Mouse (Mus musculus) thymus, postnatal 14 days (tissue): ENCODE results near the gene Cyp2d34.

Experiments
- DNase-seq: peaks from one replicate; pipeline ENCODE4 v3.0.0; 2021

Gene Cyp2d34

GRCm38 (mm10) chr15:82620531-82621202, at the start of gene Cyp2d34:
TSS of gene Cyp2d34 (minus strand) at chr15:82620946.
- DNase-seq: no peak

- DNase-seq: no peak
Measured at GRCm38 (mm10) chr15:82656346-82656745, 35.6 kb upstream of the Cyp2d34 start.

- DNase-seq: no peak
Measured at GRCm38 (mm10) chr15:82644371-82644770, 23.6 kb upstream of the Cyp2d34 start.

GRCm38 (mm10) chr15:82643771-82644170, 23.0 kb upstream of the Cyp2d34 start:
- DNase-seq: no peak

- no peak for DNase-seq
Measured at GRCm38 (mm10) chr15:82642771-82643170, 22.0 kb upstream of the Cyp2d34 start.

- DNase-seq: no peak
Measured at GRCm38 (mm10) chr15:82641921-82642320, 21.2 kb upstream of the Cyp2d34 start.

- DNase-seq: no peak
Measured at GRCm38 (mm10) chr15:82641390-82641789, 20.6 kb upstream of the Cyp2d34 start.

- DNase-seq: no peak
Measured at GRCm38 (mm10) chr15:82640201-82640600, 19.5 kb upstream of the Cyp2d34 start.

GRCm38 (mm10) chr15:82637130-82638075, 16.7 kb upstream of the Cyp2d34 start:
- DNase-seq: no peak

- DNase-seq: no peak
Measured at GRCm38 (mm10) chr15:82634976-82635375, 14.2 kb upstream of the Cyp2d34 start.

GRCm38 (mm10) chr15:82621993-82622392, 1.2 kb upstream of the Cyp2d34 start:
- no peak for DNase-seq

- DNase-seq: no peak
Measured at GRCm38 (mm10) chr15:82618362-82619020, 2.3 kb downstream of the Cyp2d34 start.

GRCm38 (mm10) chr15:82582621-82583020, 38.1 kb downstream of the Cyp2d34 start:
- no peak for DNase-seq

GRCm38 (mm10) chr15:82579071-82579470, 41.7 kb downstream of the Cyp2d34 start:
- no peak for DNase-seq

GRCm38 (mm10) chr15:82572856-82573255, 47.9 kb downstream of the Cyp2d34 start:
- no peak for DNase-seq
